Mouse (Mus musculus): Measurements from ENCODE around the gene Spats2.
"Not testable (repeated sequence)": the region's sequence is repeated elsewhere in the genome, so short reads cannot be mapped to it uniquely, and the experiment has no call there.

- not testable (repeated sequence) for TF ChIP-seq TAL1, GATA1 (IDR thresholded peaks at IDR 0.05; ENCODE audit: low read length)
Measured at GRCm38 (mm10) chr15:99154515-99154914, 28.8 kb downstream of the Spats2 start.

Data from erythroblast, embryonic 14.5 days (primary cell).